Mouse (Mus musculus) inflammation-experienced regulatory T-cells, adult 6 months (primary cell): ENCODE data around the gene Rex2. TPM values are rescaled to one million over a fixed set of nuclear protein-coding genes. Genes with fewer than 3 reads are reported as not detected.
A peak's percentile ranks its signal among the peaks of the same experiment; 100 is the strongest.
"Not testable (repeated sequence)": the region's sequence is repeated elsewhere in the genome, so short reads cannot be mapped to it uniquely, and the experiment has no call there.

Experiments
- ATAC-seq: one replicate; pipeline ENCODE4 v1.8.0; 2017
- polyA plus RNA-seq, 3 experiments: library from polyadenylated mRNA; unstranded; fragments of 100-300 nt; shearing (Covaris generic); gene quantifications; one replicate each; pipeline ENCODE4 v1.2.1; 2017

Gene Rex2
- polyA plus RNA-seq: under 1 TPM in 2 of 3 experiments, not detected in 1; 0.18 to 0.46 TPM

DNA sequence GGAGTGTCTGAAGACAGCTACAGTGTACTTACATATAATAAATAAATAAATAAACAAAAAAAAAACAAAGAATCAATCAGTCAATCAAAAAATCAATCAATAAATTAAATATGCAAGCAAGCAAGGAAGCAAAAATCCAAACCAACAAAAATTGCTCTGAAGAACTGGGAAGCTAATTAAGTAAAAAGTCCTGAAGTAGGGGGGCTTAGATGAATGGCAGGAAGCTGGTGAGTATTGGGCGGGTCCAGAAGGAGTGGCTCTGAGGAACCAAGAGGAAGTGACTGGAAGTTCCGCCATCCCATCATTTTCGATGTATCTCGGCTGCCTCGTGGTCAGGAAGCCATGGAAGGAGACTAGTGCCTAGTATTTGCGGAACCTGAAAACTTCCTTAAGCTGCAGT lies at the start of gene Rex2:
Gene Rex2 (plus strand): TSS at position 301 of the 400 bp plus-strand sequence.
- ATAC-seq: not testable (repeated sequence)

DNA sequence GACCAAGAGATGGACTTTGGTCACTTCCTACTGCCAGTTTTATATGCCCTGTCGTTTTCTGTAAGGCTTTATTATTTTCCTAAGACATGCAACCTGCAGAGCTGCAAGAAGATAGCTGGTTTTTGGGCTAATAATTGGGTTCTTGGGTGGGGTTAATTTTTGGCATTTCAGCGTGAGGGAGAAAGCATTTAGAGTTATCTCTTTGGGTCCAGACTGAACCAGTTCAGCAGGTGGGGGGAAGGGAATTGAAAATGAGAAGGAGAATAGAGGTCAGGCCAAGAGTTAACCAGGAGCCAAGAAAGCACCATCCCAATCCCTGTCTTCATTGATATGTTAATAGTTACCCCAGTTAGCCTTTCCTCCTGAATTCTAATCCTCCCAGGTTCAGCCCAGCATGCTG lies 45.1 kb upstream of the Rex2 start:
- not testable (repeated sequence) for ATAC-seq

DNA sequence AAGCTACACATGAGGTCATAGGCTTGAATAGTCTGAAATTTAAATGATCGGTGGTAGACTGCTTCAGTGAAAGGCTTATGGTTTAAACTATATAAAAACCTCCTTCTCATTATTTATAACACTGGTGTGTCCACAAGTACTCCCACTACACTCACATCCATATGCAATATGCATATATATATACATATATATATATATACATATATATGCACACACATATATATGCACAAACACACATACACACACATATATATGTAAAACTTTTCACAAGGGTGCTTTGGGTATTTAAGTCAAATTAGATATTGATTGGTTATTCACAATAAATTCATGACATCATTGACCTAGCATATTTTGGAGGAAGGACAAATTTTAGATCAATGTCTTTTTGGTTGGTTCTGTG lies 3.2 kb upstream of the Rex2 start:
- ATAC-seq: not testable (repeated sequence)

DNA sequence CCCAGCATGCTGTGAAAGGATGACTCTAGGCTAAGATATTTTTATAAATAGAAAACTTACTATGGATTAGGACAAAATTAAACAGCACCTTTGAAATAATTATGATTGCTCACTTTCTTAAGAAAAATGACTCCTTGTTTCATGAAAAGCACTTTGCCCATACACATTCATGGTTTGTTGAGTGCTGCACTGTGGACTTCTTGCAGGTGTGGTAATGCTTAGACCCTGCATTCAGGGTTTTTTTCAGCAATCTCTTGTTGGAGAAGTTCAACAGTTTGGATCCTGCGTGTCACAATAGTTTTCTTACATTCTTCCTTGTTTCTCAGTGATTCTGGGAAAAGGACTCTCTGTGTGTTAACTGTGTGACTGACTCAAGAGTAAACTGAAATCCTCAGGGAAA lies 4.7 kb downstream of the Rex2 start:
- not testable (repeated sequence) for ATAC-seq

DNA sequence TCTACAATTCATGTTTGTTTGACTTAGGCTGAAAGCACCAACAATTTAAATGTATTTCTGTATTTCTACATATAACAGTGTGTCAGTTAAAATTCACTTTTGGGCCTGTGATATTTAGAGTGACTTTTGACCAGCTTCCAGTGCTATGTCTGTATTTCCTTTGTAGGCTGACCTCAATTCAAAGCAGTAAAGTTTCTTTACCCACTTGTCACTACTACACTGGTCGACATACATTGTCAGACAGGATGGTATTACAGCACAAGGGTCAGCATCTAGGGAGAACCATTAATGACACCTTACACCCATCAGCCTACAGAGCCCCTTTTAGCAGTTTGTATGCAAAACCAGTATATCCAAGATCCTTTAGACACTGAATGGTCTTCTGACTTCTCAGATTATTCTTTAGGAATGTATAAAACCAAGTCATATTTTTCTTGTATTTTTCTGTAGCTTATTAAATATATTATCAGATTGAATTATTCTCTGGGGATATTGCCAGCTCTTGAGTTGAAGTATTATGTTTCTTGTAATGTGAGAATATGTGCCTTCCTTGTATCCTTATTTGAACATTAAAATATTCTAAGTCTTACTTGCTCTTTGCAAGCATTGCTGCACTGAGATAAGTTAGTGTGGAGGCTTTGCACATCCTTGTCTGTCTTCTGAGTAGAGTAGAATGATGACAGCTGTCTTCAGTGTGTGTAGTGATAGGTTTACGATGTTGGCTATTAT lies 9.8 kb downstream of the Rex2 start:
- peak; percentile 25 for ATAC-seq

DNA sequence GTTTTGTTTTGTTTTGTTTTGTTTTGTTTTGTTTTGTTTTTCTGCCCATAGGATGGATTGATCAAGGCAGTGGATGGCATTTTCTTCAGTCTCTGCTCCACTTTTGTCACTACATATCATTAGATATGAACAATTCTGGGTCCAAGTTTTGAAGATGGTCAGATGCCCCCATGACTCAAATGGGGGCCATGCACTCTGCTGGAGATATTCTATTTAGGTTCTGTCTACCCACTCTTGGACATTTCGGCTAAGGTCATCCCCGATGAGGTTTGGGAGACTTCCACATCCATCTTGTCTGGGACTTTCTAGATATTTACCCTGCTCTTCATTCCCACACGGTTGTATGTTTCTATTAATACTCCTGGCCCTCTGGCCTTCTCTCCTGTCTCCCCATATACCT lies 42.1 kb downstream of the Rex2 start:
- ATAC-seq: not testable (repeated sequence)

DNA sequence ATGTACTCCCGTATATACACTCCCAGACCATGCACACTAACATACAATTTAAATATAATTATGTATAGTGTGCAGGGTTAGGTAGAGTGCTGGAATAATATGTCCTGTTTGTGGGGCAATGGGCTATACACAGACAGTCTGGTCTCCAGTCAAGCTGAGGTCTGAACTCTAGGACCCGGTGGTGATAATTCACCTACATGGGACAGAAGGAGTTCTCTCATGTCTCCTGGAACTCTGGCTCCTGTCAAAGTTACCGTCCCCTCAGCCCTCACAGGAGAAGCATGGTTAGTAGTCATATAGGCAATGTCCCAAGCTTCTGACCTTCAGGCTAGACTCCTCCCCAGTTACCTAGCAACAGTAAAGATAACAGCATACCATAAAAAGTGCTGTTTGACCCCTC lies 44.2 kb downstream of the Rex2 start:
- not testable (repeated sequence) for ATAC-seq

DNA sequence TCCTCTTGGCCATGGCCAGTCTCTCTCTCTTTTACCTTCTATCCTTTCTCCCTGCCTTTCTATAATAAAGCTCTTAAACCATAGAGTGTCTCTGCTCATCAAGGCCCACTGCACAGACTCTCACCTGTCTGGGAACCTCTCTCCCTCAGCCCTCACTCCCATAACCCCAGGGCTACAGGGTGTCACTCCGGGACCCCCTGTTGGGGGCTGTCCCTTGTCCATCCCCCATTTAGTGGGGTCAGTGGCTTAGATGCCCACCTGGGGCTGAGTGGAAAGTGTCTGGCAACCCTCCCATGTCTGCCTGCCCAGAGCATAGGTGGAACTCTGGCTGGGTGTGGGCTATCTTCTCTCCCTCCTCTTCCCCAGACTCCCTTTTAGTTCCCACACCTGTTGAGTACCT lies 44.7 kb downstream of the Rex2 start:
- ATAC-seq: not testable (repeated sequence)

DNA sequence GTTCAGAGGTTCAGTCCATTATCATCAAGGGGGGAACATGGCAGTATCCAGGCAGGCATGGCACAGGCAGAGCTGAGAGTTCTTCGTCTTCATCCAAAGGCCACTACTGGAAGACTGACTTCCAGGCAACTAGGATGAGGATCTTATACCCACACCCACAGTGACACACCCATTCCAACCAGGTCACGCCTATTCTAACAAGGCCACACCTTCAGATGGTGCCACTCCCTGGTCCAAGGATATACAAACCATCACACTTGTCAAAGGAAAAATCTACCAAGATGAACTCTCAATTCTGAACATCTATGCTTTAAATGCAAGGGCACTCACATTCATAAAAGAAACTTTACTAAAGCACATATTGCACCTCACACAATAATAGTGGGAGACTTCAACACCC lies 74.0 kb downstream of the Rex2 start:
- ATAC-seq: not testable (repeated sequence)

DNA sequence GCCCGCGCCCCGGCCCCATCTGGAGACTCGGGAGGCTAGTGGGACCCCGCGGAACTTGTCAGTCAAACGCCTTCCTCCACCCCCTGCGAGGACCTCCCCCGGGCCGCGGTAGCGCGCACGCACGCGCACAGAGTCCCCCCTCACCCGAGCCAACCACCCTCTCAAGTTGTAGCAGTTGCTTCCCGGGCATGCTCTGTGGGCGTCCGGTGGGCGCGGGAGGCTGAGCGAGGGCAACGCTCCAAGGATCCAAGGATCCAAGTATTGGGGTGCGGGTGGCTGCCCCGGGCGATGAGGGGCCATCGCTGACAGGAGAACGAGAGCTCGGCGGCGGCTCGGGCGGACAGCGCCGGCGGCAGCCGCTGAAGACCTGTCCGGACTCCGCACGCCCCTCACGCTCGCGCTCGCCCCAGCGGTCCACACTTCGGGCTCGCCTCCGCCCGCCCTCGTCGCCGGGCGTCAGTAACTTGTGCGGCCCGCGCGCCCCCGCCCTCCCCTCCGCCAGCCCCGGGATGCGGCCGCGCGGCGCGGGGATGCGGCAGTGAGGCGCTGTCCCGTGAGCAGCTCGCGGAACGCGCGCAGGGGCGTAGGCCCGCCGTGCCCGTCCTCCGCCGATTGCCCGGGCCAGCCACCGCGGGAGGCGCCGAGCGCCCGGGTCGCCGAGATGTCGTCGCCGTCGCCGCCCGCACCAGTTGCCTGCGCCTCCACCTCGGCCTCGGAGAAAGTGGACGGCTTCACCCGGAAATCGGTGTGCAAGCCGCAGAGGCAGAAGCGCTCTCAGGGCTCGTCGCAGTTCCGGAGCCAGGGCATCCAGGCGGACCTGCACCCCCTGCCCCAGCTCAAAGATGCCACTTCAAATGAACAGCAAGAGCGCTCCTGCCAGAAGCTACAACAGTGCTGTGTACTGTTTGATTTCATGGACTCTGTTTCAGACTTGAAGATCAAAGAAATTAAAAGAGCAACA lies 80.3 kb downstream of the Rex2 start:
- ATAC-seq: not testable (repeated sequence)

DNA sequence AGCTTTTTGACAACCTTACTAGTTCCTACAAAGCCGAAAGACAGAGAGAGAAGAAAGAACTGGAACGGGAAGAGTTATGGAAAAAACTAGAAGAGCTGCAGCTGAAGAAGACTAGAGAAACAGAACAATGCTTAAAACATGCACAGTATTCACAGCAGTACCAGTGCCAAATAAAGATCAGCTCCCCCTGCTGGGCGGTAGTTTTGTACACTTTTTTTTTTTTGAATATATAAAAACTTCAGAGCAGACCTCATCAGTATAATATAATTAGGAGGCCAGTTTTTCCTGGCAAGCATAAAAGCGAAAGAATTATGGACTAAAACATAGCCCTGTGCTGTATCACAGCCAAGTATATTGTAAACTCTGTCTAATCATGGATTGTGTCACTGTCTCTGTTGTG lies 82.2 kb downstream of the Rex2 start:
- ATAC-seq: not testable (repeated sequence)

Other genes starting within 250 kb of the Rex2 start
- 1 to 10 TPM in 2 of 3 experiments, not detected in 1; 1.5 to 3.6 TPM for gene Gm21411, start 112.3 kb upstream of the Rex2 start, polyA plus RNA-seq
- 1 to 10 TPM in 1 of 3 experiments, not detected in 2; 2.8 TPM for gene Zfp989, start 49.9 kb upstream of the Rex2 start, polyA plus RNA-seq
- 10 to 100 TPM in 1 of 3 experiments, 1 to 10 TPM in 2; 4.6 to 11.1 (median 7.9) TPM for gene Zfp991, start 110.2 kb downstream of the Rex2 start, polyA plus RNA-seq